Mouse (Mus musculus): ENCODE measurements around the gene Taf4.

- no peak for TF ChIP-seq CTCF (IDR thresholded peaks at IDR 0.05; ENCODE audit: borderline replicate concordance, insufficient read depth, low read length)
- no peak for TF ChIP-seq POLR2A (IDR thresholded peaks at IDR 0.05; ENCODE audit: low read depth, low read length)
These were observed 8.8 kb downstream of the Taf4 start for GRCm38 (mm10) chr2:179967633-179968032.
